Mouse (Mus musculus) leukemia stem cell, adult 10-12 weeks (primary cell): ENCODE data around the gene Txndc12. TPM values are rescaled to one million over a fixed set of nuclear protein-coding genes. Genes with fewer than 3 reads are reported as not detected.

Experiments
- polyA plus RNA-seq: library from polyadenylated mRNA; stranded (reverse); fragments of >175 nt; gene quantifications from 2 replicates; pipeline ENCODE4 v1.2.3, GENCODE M21; 2012; ENCODE audit warnings: low replicate concordance

Txndc12 gene
- polyA plus RNA-seq = 2.6 and 3.2 TPM in 2 replicates

DNA sequence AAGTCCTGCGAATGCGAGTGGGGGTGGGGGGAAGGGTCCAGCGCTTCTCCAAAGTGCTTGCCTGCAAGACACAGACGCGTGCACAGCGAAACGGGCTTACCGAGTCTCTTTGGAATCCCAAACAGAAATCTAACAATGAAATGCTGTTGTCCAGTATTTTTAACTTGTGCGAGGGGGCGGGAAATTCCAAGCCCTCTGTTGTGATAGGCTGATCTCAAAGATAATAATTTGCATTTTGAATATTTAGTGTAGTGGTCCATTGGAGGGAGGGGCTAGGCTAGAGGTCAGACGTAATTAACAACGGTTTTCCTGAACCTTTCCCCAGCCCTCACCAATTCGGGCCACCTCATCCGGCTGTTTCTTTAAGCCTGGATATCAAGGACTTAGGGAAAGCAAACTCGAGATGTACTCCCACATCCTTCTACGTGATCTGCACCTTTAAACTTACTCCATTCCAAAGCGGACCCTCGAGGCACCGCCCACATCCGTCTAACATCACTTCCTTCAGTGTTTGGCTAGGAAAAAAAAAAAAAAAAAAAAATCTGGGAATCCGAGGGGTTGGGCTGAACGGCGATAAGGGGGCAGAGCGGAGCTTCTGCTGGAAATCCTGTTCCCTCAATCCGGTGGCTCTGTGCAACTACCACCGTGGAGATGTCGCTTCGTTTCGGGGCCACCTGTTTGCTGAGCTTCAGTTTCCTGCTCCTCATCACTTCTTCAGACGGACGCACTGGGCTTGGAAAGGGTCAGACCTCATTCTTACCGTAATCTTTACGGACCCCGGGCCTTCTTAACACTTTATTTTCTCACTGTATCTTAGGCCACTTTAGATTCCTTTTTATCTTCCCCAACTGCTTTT is at the start of gene Txndc12:
Gene Txndc12, plus strand, starts transcription at position 487 of the 856 bp plus-strand sequence.

DNA sequence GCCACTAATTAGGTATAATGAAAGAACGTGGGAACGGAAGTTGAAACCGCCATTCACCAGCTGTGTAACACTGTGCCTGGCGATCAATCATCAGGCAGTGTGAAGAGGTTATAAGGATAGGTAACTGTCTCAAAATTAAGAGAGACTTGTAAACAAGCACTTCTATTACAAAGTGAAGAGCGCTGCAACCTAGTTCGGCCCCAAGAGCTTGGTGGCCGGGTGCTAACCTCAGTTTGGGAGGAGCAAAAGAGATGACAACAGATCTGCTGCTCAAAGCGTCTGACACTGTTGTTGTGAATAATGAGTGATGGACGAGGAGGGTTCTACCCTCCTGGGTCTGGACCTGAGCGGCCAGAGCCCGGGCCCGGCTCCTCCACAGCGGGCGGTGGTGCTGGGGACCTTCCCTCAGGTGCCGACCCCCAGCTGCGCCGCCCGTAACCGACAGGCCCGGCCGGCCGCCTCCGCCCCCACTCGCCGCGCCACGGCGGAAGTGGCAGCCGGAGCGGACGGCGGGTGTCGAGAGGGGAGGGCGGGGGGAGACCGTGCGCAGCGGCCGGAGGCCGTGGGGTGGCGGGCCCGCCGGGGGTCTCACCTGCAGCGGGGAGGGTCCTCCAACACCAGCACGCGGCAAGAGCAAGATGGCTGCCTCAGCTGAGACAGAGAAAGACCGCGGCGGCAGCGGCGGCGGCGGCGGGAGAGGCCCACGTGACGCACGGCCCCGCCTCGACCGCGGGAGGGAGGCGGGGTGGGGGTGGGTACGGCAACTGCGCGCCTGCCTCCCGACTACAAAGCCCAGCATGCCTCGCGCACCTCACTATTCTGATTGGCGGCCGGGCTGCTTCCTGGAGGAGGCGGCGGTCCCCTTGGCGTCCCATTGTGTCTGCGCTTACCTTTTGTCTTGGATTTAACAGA is 1.2 kb upstream of the Txndc12 start, which contains the start of gene Btf3l4:
Gene Btf3l4, minus strand, starts transcription at position 699 of the 912 bp plus-strand sequence.

DNA sequence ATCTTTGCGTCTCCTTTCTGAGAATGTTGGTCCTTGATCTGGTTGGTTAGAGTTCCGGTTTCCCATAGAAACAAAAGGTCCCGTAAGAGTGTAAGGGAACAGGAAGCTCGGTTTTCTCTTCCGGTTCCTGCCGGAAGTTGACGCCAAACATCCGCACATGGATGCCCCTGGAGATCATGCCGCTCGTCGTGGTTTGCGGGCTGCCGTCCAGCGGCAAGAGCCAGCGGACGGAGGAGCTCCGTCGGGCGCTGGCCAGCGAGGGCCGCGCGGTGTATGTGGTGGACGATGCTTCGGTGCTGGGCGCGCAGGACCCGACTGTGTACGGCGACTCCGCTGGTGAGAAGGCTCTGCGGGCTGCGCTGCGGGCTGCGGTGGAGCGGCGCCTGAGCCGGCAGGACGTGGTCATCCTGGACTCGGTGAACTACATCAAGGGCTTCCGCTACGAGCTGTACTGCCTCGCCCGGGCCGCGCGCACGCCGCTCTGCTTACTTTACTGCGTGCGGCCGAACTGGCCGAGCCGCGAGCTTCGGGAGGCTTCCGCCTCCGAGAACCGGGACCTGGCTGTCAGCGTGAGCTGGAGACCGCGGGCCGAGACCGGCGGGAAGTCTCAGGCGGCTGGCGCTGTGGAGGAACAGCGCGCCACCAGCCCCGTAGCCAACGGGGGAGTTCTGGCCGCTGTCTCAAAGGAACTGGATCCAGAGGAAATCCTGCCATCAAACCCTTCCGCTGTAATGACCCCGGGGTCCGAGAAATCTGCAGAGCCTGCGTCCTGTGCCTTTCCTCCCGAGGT is 13.5 kb downstream of the Txndc12 start, which contains the start of gene Kti12:
Gene Kti12, plus strand, starts transcription at position 71 of the 790 bp plus-strand sequence.

DNA sequence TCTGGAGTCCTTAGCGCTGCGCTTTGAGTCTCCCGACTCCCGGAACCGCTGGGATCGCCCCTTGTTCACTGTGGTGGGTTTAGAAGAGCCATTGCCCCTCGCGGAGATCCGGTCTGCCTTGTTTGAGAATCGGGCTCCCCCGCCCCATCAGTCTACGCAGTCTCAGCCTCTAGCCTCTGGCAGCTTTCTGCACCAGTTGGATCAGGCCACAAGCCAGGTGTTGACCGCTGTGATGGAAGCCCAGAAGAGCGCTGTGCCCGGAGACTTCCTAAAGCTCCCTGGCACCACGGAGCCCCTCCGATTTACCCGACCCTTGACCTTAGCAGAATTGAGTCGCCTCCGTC is 14.1 kb downstream of the Txndc12 start, which contains the start of gene A730015C16Rik:
Gene A730015C16Rik, minus strand, starts transcription at position 115 of the 344 bp plus-strand sequence.

DNA sequence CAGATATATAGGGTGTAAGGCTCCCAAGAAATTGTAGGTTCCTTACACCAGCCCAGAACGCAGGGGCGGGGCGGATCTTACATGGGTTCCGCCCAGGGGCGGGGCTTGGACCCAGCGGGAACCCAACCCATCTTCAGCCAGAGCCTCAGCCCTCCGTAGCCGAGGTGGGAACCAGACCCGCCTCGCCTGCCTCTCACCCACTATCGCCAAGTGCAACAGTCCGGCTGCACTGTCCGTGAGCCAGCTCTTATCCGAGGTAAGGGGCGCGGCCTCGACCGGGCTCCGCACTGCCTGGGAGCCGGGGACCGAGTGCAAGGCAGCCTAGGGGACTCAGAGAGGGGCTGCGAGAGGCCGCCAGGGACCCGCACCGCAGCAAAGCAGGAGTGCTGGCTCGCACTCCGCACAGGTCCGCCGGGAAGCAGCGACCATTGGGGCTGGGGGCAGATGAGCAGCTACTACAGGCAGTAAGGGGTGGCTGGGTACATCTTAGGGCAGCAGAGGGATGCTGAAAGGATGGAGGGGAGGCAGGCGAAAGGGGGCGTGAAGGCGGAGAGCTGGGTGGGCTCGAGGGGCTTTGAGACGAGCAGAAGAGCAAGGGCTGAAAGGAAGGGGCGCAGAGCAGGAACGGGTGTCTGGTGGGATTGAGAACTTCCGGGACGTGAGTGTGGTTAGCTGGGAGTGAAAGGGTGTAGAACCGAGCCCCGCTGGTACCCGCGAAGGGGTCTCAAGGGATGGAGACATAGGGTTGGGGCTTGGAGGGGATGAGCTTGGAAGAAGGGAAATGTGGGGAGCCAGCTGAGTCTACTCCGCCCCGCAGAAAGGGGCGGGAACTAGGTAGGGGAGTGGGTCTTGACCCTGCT is 44.8 kb downstream of the Txndc12 start, which contains the start of gene Rab3b:
Gene Rab3b, plus strand, starts transcription at position 101 of the 860 bp plus-strand sequence.

Other genes with a start within 250 kb of the Txndc12 start
- 45.8 and 47.7 TPM in 2 replicates for gene Cc2d1b, start 214.7 kb upstream of the Txndc12 start, polyA plus RNA-seq
- not detected in 2 replicates for gene 3110021N24Rik, start 115.0 kb upstream of the Txndc12 start, polyA plus RNA-seq
- gene Zfyve9, start 53.8 kb upstream of the Txndc12 start, polyA plus RNA-seq = 0.11 and 0.33 TPM in 2 replicates
- 13.3 and 18.4 TPM in 2 replicates for gene Btf3l4, start 987 bp upstream of the Txndc12 start, polyA plus RNA-seq
- 90.6 and 164 TPM in 2 replicates for gene Kti12, start 13.2 kb downstream of the Txndc12 start, polyA plus RNA-seq
- not detected in 2 replicates for gene A730015C16Rik, start 14.0 kb downstream of the Txndc12 start, polyA plus RNA-seq
- 0.34 TPM in 1 of 2 replicates, not detected in the other for gene Rab3b, start 44.5 kb downstream of the Txndc12 start, polyA plus RNA-seq
- gene Nrd1, start 166.1 kb downstream of the Txndc12 start, polyA plus RNA-seq = 9.1 and 16.2 TPM in 2 replicates